Mouse (Mus musculus): ENCODE data around the gene Slc8b1. TPM values are rescaled to one million over a fixed set of nuclear protein-coding genes. Genes with fewer than 3 reads are reported as not detected.

Gene Slc8b1
- total RNA-seq, 2 experiments from 2014 or later = 5.5 to 5.7 TPM

Other genes starting within 250 kb of the Slc8b1 start
- under 1 TPM; 0.50 to 0.67 TPM for gene Lhx5, start 79.5 kb upstream of the Slc8b1 start, total RNA-seq (2021)
- gene Sdsl, start 38.4 kb upstream of the Slc8b1 start, total RNA-seq (2021) = 1 to 10 TPM; 6.1 to 7.1 TPM
- not detected for gene Sds, start 34.6 kb upstream of the Slc8b1 start, total RNA-seq (2021)
- 10 to 100 TPM; 63.2 to 66.8 TPM for gene Plbd2, start 7.5 kb upstream of the Slc8b1 start, total RNA-seq (2021)
- gene Tpcn1, start 77.5 kb downstream of the Slc8b1 start, total RNA-seq (2021) = 10 to 100 TPM; 44.1 to 47.4 TPM
- 1 to 10 TPM in 1 of 2 experiments, under 1 TPM in 1; 0.91 to 1.2 TPM for gene Iqcd, start 77.8 kb downstream of the Slc8b1 start, total RNA-seq (2021)
- 10 to 100 TPM; 24.1 to 27.3 TPM for gene Rita1, start 101.4 kb downstream of the Slc8b1 start, total RNA-seq (2021)
- gene Ddx54, start 101.6 kb downstream of the Slc8b1 start, total RNA-seq (2021) = 10 to 100 TPM; 45.0 to 45.1 TPM
- gene Cfap73, start 123.1 kb downstream of the Slc8b1 start, total RNA-seq (2021) = under 1 TPM; 0.76 to 0.80 TPM
- 100 to 1,000 TPM in 1 of 2 experiments, 10 to 100 TPM in 1; 77.2 to 112 TPM for gene Rasal1, start 137.6 kb downstream of the Slc8b1 start, total RNA-seq (2021)
- 10 to 100 TPM; 87.6 to 93.3 TPM for gene Dtx1, start 200.8 kb downstream of the Slc8b1 start, total RNA-seq (2021)
- under 1 TPM in 1 of 2 experiments, not detected in 1; 0.18 TPM for gene Oas2, start 238.7 kb downstream of the Slc8b1 start, total RNA-seq (2021)

Data from layer of hippocampus, postnatal 10 days (tissue).